Mouse (Mus musculus) bone marrow, adult 2 months (tissue): Measurements from ENCODE around the gene Limd1.

Source experiments
- CTCF ChIP-seq: fragments of 200-500 bp; IDR thresholded peaks from 2 replicates; pipeline ENCODE4 v1.5.1; 2011; ENCODE audit warnings: low read length, control low read depth; ENCODE audit not compliant: control insufficient read depth, insufficient read depth
- POLR2A ChIP-seq: fragments of 200-500 bp; IDR thresholded peaks from 2 replicates; pipeline ENCODE4 v1.6.1; 2011; ENCODE audit warnings: low read depth, mild to moderate bottlenecking, control low read depth, low read length, borderline replicate concordance; ENCODE audit not compliant: control insufficient read depth

DNA sequence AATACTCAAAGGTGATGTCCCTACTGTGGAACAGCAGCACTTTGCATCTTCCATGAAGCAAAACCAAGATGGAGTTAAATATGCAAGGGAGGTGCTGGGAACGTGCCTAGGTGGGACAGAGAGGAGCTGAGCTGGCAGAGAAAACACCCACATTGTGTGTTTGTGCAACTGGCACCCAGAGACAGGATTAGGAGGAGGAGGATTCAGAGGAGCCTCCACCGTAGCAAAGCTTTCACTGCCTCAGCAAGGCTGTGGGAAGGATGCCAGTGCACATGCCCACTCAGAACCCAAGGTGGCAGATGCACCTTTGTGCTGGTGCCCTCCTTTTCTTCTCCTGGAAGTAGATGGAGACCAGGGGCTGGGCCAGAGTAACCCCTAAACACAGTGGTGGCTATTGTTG lies 40.3 kb upstream of the Limd1 start:
- TF ChIP-seq CTCF, result no peak
- no peak for TF ChIP-seq POLR2A
